Mouse (Mus musculus) ovary, adult 18-20 months (tissue): ENCODE data around the gene Snapin.

Source experiments
- DNase-seq: peaks from one replicate; pipeline ENCODE4 v3.0.0; 2022; ENCODE audit warnings: low spot score, mixed read lengths

Gene Snapin

GRCm38 (mm10) chr3:90451396-90452095 is 39.3 kb downstream of the Snapin start:
- no peak for DNase-seq

GRCm38 (mm10) chr3:90450874-90451273 is 40.0 kb downstream of the Snapin start:
- no peak for DNase-seq

DNA sequence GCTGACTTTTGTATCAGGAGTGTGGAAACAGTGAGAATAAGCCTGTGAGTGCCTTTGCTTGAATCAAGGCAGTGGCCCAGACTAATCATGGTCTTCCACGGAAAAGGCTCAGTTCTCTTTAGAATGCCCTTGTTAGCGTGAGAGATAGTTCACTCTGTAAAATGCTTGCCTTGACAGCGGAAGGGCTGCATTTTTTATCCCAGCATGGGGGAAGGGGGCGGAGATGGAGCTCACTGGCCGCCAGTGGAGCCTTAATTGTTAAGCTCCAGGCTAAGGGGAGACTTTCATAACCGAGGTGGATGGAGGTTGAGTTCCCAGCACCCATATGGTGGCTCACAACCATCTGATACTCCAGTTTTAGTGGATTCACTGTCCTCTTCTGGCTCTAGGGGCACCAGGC is 42.2 kb downstream of the Snapin start:
- DNase-seq, result no peak

- DNase-seq, result peak; percentile 62
These were observed 43.7 kb downstream of the Snapin start for GRCm38 (mm10) chr3:90447123-90447494.

- peak; percentile 92 for DNase-seq
These were observed 44.3 kb downstream of the Snapin start for GRCm38 (mm10) chr3:90446389-90447122.

GRCm38 (mm10) chr3:90445417-90446200 is 45.2 kb downstream of the Snapin start:
- DNase-seq, result no peak

DNA sequence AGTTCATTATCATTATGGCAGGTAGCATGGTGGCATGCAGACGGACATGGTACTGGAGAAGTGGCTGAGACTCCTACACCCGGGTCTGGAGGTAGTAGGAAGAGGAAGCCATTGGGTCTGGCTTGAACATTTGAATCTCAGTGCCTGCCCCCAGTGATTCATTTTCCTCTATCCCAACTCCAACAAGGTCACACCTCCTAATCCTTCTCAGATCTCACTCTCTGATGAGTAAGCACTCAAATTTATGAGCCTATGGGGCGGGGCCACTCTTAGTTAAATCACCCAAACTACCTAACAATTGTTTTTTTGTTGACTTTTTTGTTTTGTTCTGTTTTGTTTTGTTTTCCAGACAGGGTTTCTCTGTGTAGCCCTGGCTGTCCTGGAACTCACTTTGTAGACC is 46.9 kb downstream of the Snapin start:
- no peak for DNase-seq

- no peak for DNase-seq
These were observed 50.1 kb downstream of the Snapin start for GRCm38 (mm10) chr3:90440756-90441155.
